Mouse (Mus musculus): ENCODE measurements at regions not wholly inside any gene's neighbourhood (a gene's known extent, or its start where the extent isn't known, plus 50 kb on each side); places are given as distances from the start of the nearest gene placed in this dataset.

- Histone ChIP-seq H3K4me3 (no peak overlapping the region), H3K27me3 (ENCODE audit: control insufficient read depth, insufficient read depth, insufficient read length) (no peaks in the 10 kb centered on the region), H3K36me3 (ENCODE audit: control insufficient read depth, insufficient read depth) (no peaks in the 10 kb centered on the region), H3K79me2 (ENCODE audit: control insufficient read depth, insufficient read depth) (no peaks in the 10 kb centered on the region), H3K4me2 (ENCODE audit: low read depth) (no peak overlapping the region), H3ac (ENCODE audit: control insufficient read depth, insufficient read length) (no peak overlapping the region)
- TF ChIP-seq CEBPB (IDR thresholded peaks at IDR 0.05; ENCODE audit: insufficient read depth, poor library complexity, severe bottlenecking) (no peak), MAX (IDR thresholded peaks at IDR 0.05; ENCODE audit: low read depth) (no peak), SRF (IDR thresholded peaks at IDR 0.05; ENCODE audit: control insufficient read depth, insufficient read length, low read depth) (no peak), MYOD1 (IDR thresholded peaks at IDR 0.05; ENCODE audit: control insufficient read depth in 1 of 3, insufficient read length in 2 of 3, low read depth in 2 of 3) (no peak), REST (IDR thresholded peaks at IDR 0.05; ENCODE audit: insufficient read depth, insufficient read length) (no peak), MYOG (IDR thresholded peaks at IDR 0.05; ENCODE audit: control insufficient read depth in 1 of 3, insufficient read depth in 1 of 3, insufficient read length in 2 of 3, low read depth in 2 of 3) (no peak), E2F4 (IDR thresholded peaks at IDR 0.05; ENCODE audit: insufficient read depth) (no peak), USF1 (IDR thresholded peaks at IDR 0.05; ENCODE audit: low read depth) (no peak), POLR2A (IDR thresholded peaks at IDR 0.05; ENCODE audit: insufficient read length, low read depth) (no peak)
These were observed 450.5 kb downstream of the 1810013L24Rik start for GRCm38 (mm10) chr16:9280431-9280830.

- TF ChIP-seq MYOD1 (IDR thresholded peaks at IDR 0.05; ENCODE audit: control insufficient read depth in 1 of 3, insufficient read length in 2 of 3, low read depth in 2 of 3) (no peak), POLR2AphosphoS2 (IDR thresholded peaks at IDR 0.05; ENCODE audit: insufficient read length, low read depth) (no peak), REST (IDR thresholded peaks at IDR 0.05; ENCODE audit: insufficient read depth, insufficient read length) (no peak), TCF3 (IDR thresholded peaks at IDR 0.05; ENCODE audit: insufficient read length, low read depth) (no peak), MYOG (IDR thresholded peaks at IDR 0.05; ENCODE audit: control insufficient read depth in 1 of 3, insufficient read depth in 1 of 3, insufficient read length in 2 of 3, low read depth in 2 of 3) (no peak), E2F4 (IDR thresholded peaks at IDR 0.05; ENCODE audit: insufficient read depth) (no peak), MAX (IDR thresholded peaks at IDR 0.05; ENCODE audit: low read depth) (no peak), POLR2A (IDR thresholded peaks at IDR 0.05; ENCODE audit: insufficient read length, low read depth) (no peak), TCF12 (IDR thresholded peaks at IDR 0.05; ENCODE audit: insufficient read depth, poor library complexity, severe bottlenecking) (no peak), CEBPB (IDR thresholded peaks at IDR 0.05; ENCODE audit: insufficient read depth, poor library complexity, severe bottlenecking) (no peak), USF1 (IDR thresholded peaks at IDR 0.05; ENCODE audit: low read depth) (no peak), SRF (IDR thresholded peaks at IDR 0.05; ENCODE audit: control insufficient read depth, insufficient read length, low read depth) (no peak)
- H3K36me3 ChIP-seq (ENCODE audit: control insufficient read depth, insufficient read depth) = no peaks in the 10 kb centered on the region
These were observed 451.0 kb downstream of the 1810013L24Rik start for GRCm38 (mm10) chr16:9280931-9281330.

GRCm38 (mm10) chr16:9284423-9284822 is 454.5 kb downstream of the 1810013L24Rik start:
- no peak overlapping the region for H3ac ChIP-seq (ENCODE audit: control insufficient read depth, insufficient read length)
- H3K27me3 ChIP-seq (ENCODE audit: control insufficient read depth, insufficient read depth, insufficient read length) = no peaks in the 10 kb centered on the region
- TF ChIP-seq REST (IDR thresholded peaks at IDR 0.05; ENCODE audit: insufficient read depth, insufficient read length) (no peak), POLR2AphosphoS2 (IDR thresholded peaks at IDR 0.05; ENCODE audit: insufficient read length, low read depth) (no peak), TCF12 (IDR thresholded peaks at IDR 0.05; ENCODE audit: insufficient read depth, poor library complexity, severe bottlenecking) (no peak), SRF (IDR thresholded peaks at IDR 0.05; ENCODE audit: control insufficient read depth, insufficient read length, low read depth) (no peak), POLR2A (IDR thresholded peaks at IDR 0.05; ENCODE audit: insufficient read length, low read depth) (no peak), MYOD1 (IDR thresholded peaks at IDR 0.05; ENCODE audit: control insufficient read depth in 1 of 3, insufficient read length in 2 of 3, low read depth in 2 of 3) (no peak), USF1 (IDR thresholded peaks at IDR 0.05; ENCODE audit: low read depth) (no peak)
- no peaks in the 10 kb centered on the region for H3K36me3 ChIP-seq (ENCODE audit: control insufficient read depth, insufficient read depth)
- H3K79me2 ChIP-seq (ENCODE audit: control insufficient read depth, insufficient read depth) = no peaks in the 10 kb centered on the region
- H3K4me2 ChIP-seq (ENCODE audit: low read depth) = no peak overlapping the region
- H3K4me3 ChIP-seq = no peak overlapping the region

More at GRCm38 (mm10) chr16:9280931-9281330, 451.0 kb downstream of the 1810013L24Rik start:
- no peak overlapping the region for H3ac ChIP-seq (ENCODE audit: control insufficient read depth, insufficient read length)
- no peak overlapping the region for H3K4me2 ChIP-seq (ENCODE audit: low read depth)
- H3K27me3 ChIP-seq (ENCODE audit: control insufficient read depth, insufficient read depth, insufficient read length) = no peaks in the 10 kb centered on the region
- H3K4me3 ChIP-seq = no peak overlapping the region
- no peaks in the 10 kb centered on the region for H3K79me2 ChIP-seq (ENCODE audit: control insufficient read depth, insufficient read depth)

GRCm38 (mm10) chr16:9285921-9286320 is 456.0 kb downstream of the 1810013L24Rik start:
- H3K79me2 ChIP-seq (ENCODE audit: control insufficient read depth, insufficient read depth) = no peaks in the 10 kb centered on the region
- no peaks in the 10 kb centered on the region for H3K27me3 ChIP-seq (ENCODE audit: control insufficient read depth, insufficient read depth, insufficient read length)
- no peaks in the 10 kb centered on the region for H3K36me3 ChIP-seq (ENCODE audit: control insufficient read depth, insufficient read depth)
- TF ChIP-seq POLR2AphosphoS2 (IDR thresholded peaks at IDR 0.05; ENCODE audit: insufficient read length, low read depth) (no peak), E2F4 (IDR thresholded peaks at IDR 0.05; ENCODE audit: insufficient read depth) (no peak), MYOG (IDR thresholded peaks at IDR 0.05; ENCODE audit: control insufficient read depth in 1 of 3, insufficient read depth in 1 of 3, insufficient read length in 2 of 3, low read depth in 2 of 3) (no peak), MYOD1 (IDR thresholded peaks at IDR 0.05; ENCODE audit: control insufficient read depth in 1 of 3, insufficient read length in 2 of 3, low read depth in 2 of 3) (no peak), SRF (IDR thresholded peaks at IDR 0.05; ENCODE audit: control insufficient read depth, insufficient read length, low read depth) (no peak), REST (IDR thresholded peaks at IDR 0.05; ENCODE audit: insufficient read depth, insufficient read length) (no peak), TCF3 (IDR thresholded peaks at IDR 0.05; ENCODE audit: insufficient read length, low read depth) (no peak), CEBPB (IDR thresholded peaks at IDR 0.05; ENCODE audit: insufficient read depth, poor library complexity, severe bottlenecking) (no peak), USF1 (IDR thresholded peaks at IDR 0.05; ENCODE audit: low read depth) (no peak), POLR2A (IDR thresholded peaks at IDR 0.05; ENCODE audit: insufficient read length, low read depth) (no peak)
- no peak overlapping the region for H3K4me3 ChIP-seq
- no peak overlapping the region for H3K4me2 ChIP-seq (ENCODE audit: low read depth)
- H3ac ChIP-seq (ENCODE audit: control insufficient read depth, insufficient read length) = no peak overlapping the region

GRCm38 (mm10) chr16:9287557-9287956 is 457.7 kb downstream of the 1810013L24Rik start:
- no peak overlapping the region for H3K4me3 ChIP-seq
- no peak for TF ChIP-seq CEBPB (IDR thresholded peaks at IDR 0.05; ENCODE audit: insufficient read depth, poor library complexity, severe bottlenecking)
- H3ac ChIP-seq (ENCODE audit: control insufficient read depth, insufficient read length) = no peak overlapping the region
- H3K27me3 ChIP-seq (ENCODE audit: control insufficient read depth, insufficient read depth, insufficient read length) = no peaks in the 10 kb centered on the region
- no peak overlapping the region for H3K4me2 ChIP-seq (ENCODE audit: low read depth)
- no peaks in the 10 kb centered on the region for H3K79me2 ChIP-seq (ENCODE audit: control insufficient read depth, insufficient read depth)
- no peaks in the 10 kb centered on the region for H3K36me3 ChIP-seq (ENCODE audit: control insufficient read depth, insufficient read depth)

Data from myocyte (in vitro differentiated cells).